Mouse (Mus musculus) CH12.LX (cell line): ENCODE measurements at regions not wholly inside any gene's neighbourhood (a gene's known extent, or its start where the extent isn't known, plus 50 kb on each side); places are given as distances from the start of the nearest gene placed in this dataset.

Source experiments
- CHD2 ChIP-seq: IDR thresholded peaks from 2 replicates; pipeline ENCODE4 v1.6.1; 2011; ENCODE audit warnings: low read length, improper control_type of control experiment
- CTCF ChIP-seq, 2 experiments: IDR thresholded peaks in 1 of 2; conservative IDR thresholded peaks in 1 of 2; 2 replicates each; pipeline ENCODE4 v1.5.1; 2011 to 2012; ENCODE audit warnings: low read depth in 2 of 2, low read length in 2 of 2, improper control_type of control experiment in 1 of 2, inconsistent platforms in 1 of 2, mild to moderate bottlenecking in 1 of 2, moderate library complexity in 1 of 2
- ELF1 ChIP-seq: IDR thresholded peaks from 2 replicates; pipeline ENCODE4 v1.6.1; 2014; ENCODE audit warnings: low read depth, mild to moderate bottlenecking, inconsistent platforms, low read length, improper control_type of control experiment
- EP300 ChIP-seq: IDR thresholded peaks from 2 replicates; pipeline ENCODE4 v1.6.1; 2011; ENCODE audit warnings: low read length, improper control_type of control experiment
- GABPA ChIP-seq: IDR thresholded peaks from 2 replicates; pipeline ENCODE4 v1.6.1; 2012; ENCODE audit warnings: low read depth, low read length, improper control_type of control experiment, inconsistent platforms; ENCODE audit not compliant: insufficient replicate concordance
- HCFC1 ChIP-seq: IDR thresholded peaks from 2 replicates; pipeline ENCODE4 v1.6.1; 2012; ENCODE audit warnings: low read depth, mild to moderate bottlenecking, inconsistent platforms, low read length, improper control_type of control experiment
- MXI1 ChIP-seq: IDR thresholded peaks from 2 replicates; pipeline ENCODE4 v1.6.1; 2011; ENCODE audit warnings: mild to moderate bottlenecking, low read depth, low read length, improper control_type of control experiment
- POLR2A ChIP-seq: IDR thresholded peaks from 2 replicates; pipeline ENCODE4 v1.6.1; 2011; ENCODE audit warnings: low read depth, mild to moderate bottlenecking, improper control_type of control experiment, low read length
- RCOR1 ChIP-seq: conservative IDR thresholded peaks from 2 replicates; pipeline ENCODE4 v1.6.1; 2012; ENCODE audit warnings: low read depth, mild to moderate bottlenecking, inconsistent platforms, low read length, improper control_type of control experiment
- SIN3A ChIP-seq: IDR thresholded peaks from 2 replicates; pipeline ENCODE4 v1.6.1; 2012; ENCODE audit warnings: low read length, improper control_type of control experiment, inconsistent platforms
- USF1 ChIP-seq: IDR thresholded peaks from 2 replicates; pipeline ENCODE4 v1.6.1; 2014; ENCODE audit warnings: low read depth, mild to moderate bottlenecking, inconsistent platforms, low read length, improper control_type of control experiment
- ZKSCAN1 ChIP-seq: IDR thresholded peaks from 2 replicates; pipeline ENCODE4 v1.6.1; 2012; ENCODE audit warnings: low read depth, inconsistent platforms, low read length, improper control_type of control experiment, borderline replicate concordance
- ZNF384 ChIP-seq: IDR thresholded peaks from 2 replicates; pipeline ENCODE4 v1.6.1; 2012; ENCODE audit warnings: low read depth, low read length, improper control_type of control experiment, inconsistent platforms

DNA sequence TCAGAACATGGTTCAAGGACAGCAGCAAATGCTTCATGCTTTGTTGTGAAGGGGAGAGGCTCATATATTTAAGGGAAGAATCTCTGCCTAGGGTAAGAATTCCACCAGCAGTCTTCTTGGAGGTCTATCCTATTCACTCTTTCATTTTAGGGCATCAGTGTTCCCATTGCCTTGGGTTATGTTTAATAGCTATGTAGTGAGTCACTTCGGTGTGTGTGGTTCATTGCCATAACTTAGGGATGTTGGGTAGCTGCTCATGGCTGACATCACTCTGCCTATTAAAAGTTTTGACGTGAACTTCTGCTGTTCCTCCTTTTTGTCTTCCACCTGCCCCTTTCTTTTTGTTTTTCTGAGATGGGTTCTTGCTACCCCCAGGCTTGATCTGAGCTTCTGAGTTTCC is 192.9 kb downstream of the Osr1 start:
- TF ChIP-seq CTCF (conservative IDR thresholded peaks at IDR 0.05 in 1 of 2, IDR thresholded peaks at IDR 0.05 in 1 of 2; ENCODE audit: low read depth in 2 of 2, low read length in 2 of 2), result no peak
- no peak for TF ChIP-seq CHD2
- no peak for TF ChIP-seq POLR2A
- no peak for TF ChIP-seq MXI1
- no peak for TF ChIP-seq GABPA
- TF ChIP-seq ZNF384, result no peak
- no peak for TF ChIP-seq ELF1
- TF ChIP-seq ZKSCAN1, result no peak
- no peak for TF ChIP-seq RCOR1
- TF ChIP-seq SIN3A, result no peak
- TF ChIP-seq HCFC1, result no peak
- TF ChIP-seq EP300, result no peak
- TF ChIP-seq USF1, result no peak
